Mouse (Mus musculus) lung, postnatal 0 days (tissue): ENCODE data around the gene Fbxo41. TPM values are rescaled to one million over a fixed set of nuclear protein-coding genes. Genes with fewer than 3 reads are reported as not detected.

Experiments used
- ATAC-seq: fragments of 200-750 bp; cut with Nextera tagmentation; 2 replicates; pipeline ENCODE4 v1.8.0; 2017; ENCODE audit warnings: moderate library complexity
- DNase-seq: peaks from one replicate; pipeline ENCODE4 v3.0.0-alpha.2; 2016; ENCODE audit warnings: low spot score
- H3K27ac ChIP-seq: fragments of 300-500 bp; sonication (generic); 2 replicates; pipeline ENCODE4 v1.5.1; 2014; ENCODE audit warnings: antibody characterized with exemption, mild to moderate bottlenecking, low read length, mixed read lengths
- H3K27me3 ChIP-seq: fragments of 300-500 bp; sonication (generic); replicated peaks from 2 replicates; pipeline ENCODE4 v1.6.1; 2014; ENCODE audit warnings: low read length, mixed read lengths; ENCODE audit not compliant: insufficient read depth
- H3K36me3 ChIP-seq: fragments of 300-500 bp; sonication (generic); 2 replicates; pipeline ENCODE4 v1.6.1; 2014; ENCODE audit warnings: low read length, mixed read lengths; ENCODE audit not compliant: insufficient read depth
- H3K4me1 ChIP-seq: fragments of 300-500 bp; sonication (generic); 2 replicates; pipeline ENCODE4 v1.6.1; 2014; ENCODE audit warnings: antibody characterized with exemption, low read depth, low read length, mixed read lengths; ENCODE audit not compliant: insufficient read depth
- H3K4me2 ChIP-seq: fragments of 300-500 bp; sonication (generic); replicated peaks from 2 replicates; pipeline ENCODE4 v1.6.1; 2014; ENCODE audit warnings: low read depth, mild to moderate bottlenecking, low read length, moderate library complexity, mixed read lengths
- H3K4me3 ChIP-seq: fragments of 300-500 bp; sonication (generic); 2 replicates; pipeline ENCODE4 v1.5.1; 2014; ENCODE audit warnings: low read depth, low read length
- H3K9ac ChIP-seq: fragments of 300-500 bp; sonication (generic); replicated peaks from 2 replicates; pipeline ENCODE4 v1.6.1; 2014; ENCODE audit warnings: low read depth, mild to moderate bottlenecking
- H3K9me3 ChIP-seq: fragments of 300-500 bp; sonication (generic); 2 replicates; pipeline ENCODE4 v1.6.1; 2016; ENCODE audit warnings: low read length, mixed read lengths
- CTCF ChIP-seq: IDR thresholded peaks from 2 replicates; pipeline ENCODE4 v1.5.1; 2016; ENCODE audit warnings: antibody characterized with exemption, mild to moderate bottlenecking
- EP300 ChIP-seq: IDR thresholded peaks from 2 replicates; pipeline ENCODE4 v1.6.1; 2016; ENCODE audit warnings: antibody characterized with exemption, mild to moderate bottlenecking, control low read depth
- WGBS: fragments of 180-500 bp; shearing (Covaris S2); extraction: QIAGEN DNeasy Blood & Tissue Kit; methylation state at CpG from one replicate; pipeline ENCODE4 v1.1.7; 2014; 5-methylcytosine and 5-hydroxymethylcytosine counted together
- polyA plus RNA-seq: library from polyadenylated mRNA; unstranded; fragments of >200 nt; fragmentation: Nextera tagmentation; extraction: Ambion mirVana; gene quantifications from 2 replicates; pipeline ENCODE4 v1.2.1, GENCODE M21; 2015

The Fbxo41 gene
- polyA plus RNA-seq, 1 experiment from 2014 or later: not detected

DNA sequence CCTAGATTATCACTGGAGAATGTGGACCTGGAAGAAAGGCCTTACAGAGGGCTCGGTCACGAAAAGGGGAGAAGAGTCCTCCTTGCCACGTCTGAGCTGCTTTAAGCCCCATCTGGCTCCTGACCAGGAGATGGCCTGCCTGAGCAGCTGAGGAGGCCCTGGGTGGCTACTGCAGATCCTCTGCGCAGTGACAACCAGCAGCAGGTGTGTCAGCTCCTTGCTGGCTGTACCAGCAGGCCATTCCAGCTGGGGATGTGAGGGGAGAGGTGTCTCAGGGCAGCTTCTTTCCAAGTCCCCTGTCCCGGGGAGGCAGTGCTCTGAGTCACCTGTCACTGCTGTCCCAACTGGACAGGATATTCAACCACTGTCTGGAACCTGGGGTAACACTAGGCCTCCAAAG lies 30.3 kb downstream of the Fbxo41 start:
- DNase-seq (no peak), ATAC-seq (no peak)
- H3K36me3 ChIP-seq: peaks cover 13% of the 10 kb centered on the region; the same call in 1 of the 2 replicates
- H3K27ac ChIP-seq: no peak overlapping the region
- no peak overlapping the region for H3K4me3 ChIP-seq
- TF ChIP-seq CTCF (no peak), EP300 (no peak)
- no peaks in the 10 kb centered on the region for H3K4me1 ChIP-seq
- WGBS: 64% methylated on average over 5 of the region's 5 CpGs
- H3K27me3 ChIP-seq: no peaks in the 10 kb centered on the region
- no peak overlapping the region for H3K9ac ChIP-seq
- H3K9me3 ChIP-seq: no peaks in the 10 kb centered on the region
- no peak overlapping the region for H3K4me2 ChIP-seq

GRCm38 (mm10) chr6:85471962-85472361 lies 30.8 kb downstream of the Fbxo41 start:
- no peak for ATAC-seq
- no peak overlapping the region for H3K9ac ChIP-seq
- no peaks in the 10 kb centered on the region for H3K27me3 ChIP-seq
- no peaks in the 10 kb centered on the region for H3K4me1 ChIP-seq
- 58% methylated on average over 8 of the region's 8 CpGs for WGBS
- peaks cover 18% of the 10 kb centered on the region; the same call in 1 of the 2 replicates for H3K36me3 ChIP-seq
- H3K4me3 ChIP-seq: no peak overlapping the region
- H3K4me2 ChIP-seq: no peak overlapping the region
- no peaks in the 10 kb centered on the region for H3K9me3 ChIP-seq
- DNase-seq: no peak
- TF ChIP-seq CTCF: no peak
- no peak for TF ChIP-seq EP300
- H3K27ac ChIP-seq: no peak overlapping the region

DNA sequence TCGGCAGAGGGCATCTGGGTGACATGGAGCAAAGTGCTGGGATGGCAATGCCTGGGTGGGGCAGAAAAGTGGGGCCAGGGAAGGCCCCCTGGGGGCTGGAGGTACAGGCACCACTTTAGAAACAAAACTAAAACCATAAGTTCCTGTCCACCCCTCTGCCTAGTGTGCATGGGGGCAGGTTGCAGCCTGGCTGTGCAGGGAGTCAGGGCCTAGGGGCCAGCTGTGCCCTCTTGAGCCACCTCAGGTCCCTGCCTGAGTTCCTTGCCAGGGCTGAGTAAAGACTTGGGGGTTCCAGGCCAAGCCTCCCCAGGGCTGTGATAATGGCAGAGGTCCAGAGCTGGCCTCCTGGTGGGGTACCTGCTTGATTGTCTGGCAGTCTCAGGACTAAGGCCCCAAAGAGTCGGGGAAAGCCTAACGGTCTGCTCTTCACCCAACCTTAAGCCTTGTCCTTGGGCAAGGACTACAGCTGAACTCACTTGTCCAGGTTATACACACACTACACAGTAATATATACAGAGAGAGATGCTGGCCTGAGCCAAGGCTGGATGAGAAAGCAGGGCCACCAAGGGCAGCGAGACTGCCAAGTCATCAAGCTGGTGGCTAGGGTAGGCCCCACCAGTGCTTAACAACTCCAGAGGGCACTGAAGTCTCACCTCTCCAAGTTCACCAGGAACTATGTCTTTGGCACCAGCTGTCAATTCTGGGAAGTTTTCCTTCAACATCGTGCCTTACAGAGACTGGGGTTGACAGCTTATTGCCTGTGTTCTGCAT lies 32.9 kb downstream of the Fbxo41 start:
- Histone ChIP-seq H3K27ac (no peak overlapping the region), H3K4me1 (no peaks in the 10 kb centered on the region), H3K9ac (no peak overlapping the region), H3K9me3 (no peaks in the 10 kb centered on the region), H3K4me2 (no peak overlapping the region), H3K36me3 (peaks cover 38% of the 10 kb centered on the region), H3K4me3 (no peak overlapping the region), H3K27me3 (no peaks in the 10 kb centered on the region)
- no peak for TF ChIP-seq EP300
- no peak for TF ChIP-seq CTCF
- no peak for DNase-seq
- WGBS: 67% methylated on average over 5 of the region's 5 CpGs
- no peak for ATAC-seq

- no peak overlapping the region for H3K9ac ChIP-seq
- H3K9me3 ChIP-seq: no peaks in the 10 kb centered on the region
- ATAC-seq (no peak), DNase-seq (no peak)
- H3K4me3 ChIP-seq: no peak overlapping the region
- H3K27ac ChIP-seq: no peak overlapping the region
- peaks cover 70% of the 10 kb centered on the region for H3K36me3 ChIP-seq
- H3K4me1 ChIP-seq: no peaks in the 10 kb centered on the region
- H3K4me2 ChIP-seq: no peak overlapping the region
- H3K27me3 ChIP-seq: no peaks in the 10 kb centered on the region
- TF ChIP-seq EP300 (no peak), CTCF (peak; percentile 53)
Measured at GRCm38 (mm10) chr6:85465381-85465780, 37.4 kb downstream of the Fbxo41 start.

GRCm38 (mm10) chr6:85459621-85460020 lies 43.2 kb downstream of the Fbxo41 start:
- H3K4me2 ChIP-seq: no peak overlapping the region
- no peak overlapping the region for H3K9ac ChIP-seq
- no peaks in the 10 kb centered on the region for H3K27me3 ChIP-seq
- no peak for DNase-seq
- no peaks in the 10 kb centered on the region for H3K9me3 ChIP-seq
- H3K4me1 ChIP-seq: no peaks in the 10 kb centered on the region
- H3K4me3 ChIP-seq: no peak overlapping the region
- TF ChIP-seq CTCF (no peak), EP300 (no peak)
- WGBS: 78% methylated on average over 2 of the region's 2 CpGs
- no peak for ATAC-seq
- H3K27ac ChIP-seq: no peak overlapping the region
- H3K36me3 ChIP-seq: peaks cover 34% of the 10 kb centered on the region

GRCm38 (mm10) chr6:85452816-85453215 lies 50.0 kb downstream of the Fbxo41 start:
- Histone ChIP-seq H3K27ac (peak overlapping the region; percentile 97; the same call in 1 of the 2 replicates), H3K4me1 (peaks cover 16% of the 10 kb centered on the region; the same call in 1 of the 2 replicates), H3K27me3 (no peaks in the 10 kb centered on the region), H3K9ac (peak overlapping the region; percentile 79), H3K4me3 (peak overlapping the region; percentile 79), H3K4me2 (peak overlapping the region; percentile 98), H3K36me3 (no peaks in the 10 kb centered on the region), H3K9me3 (no peaks in the 10 kb centered on the region)
- ATAC-seq (no peak), DNase-seq (no peak)
- WGBS: 3% methylated on average over 7 of the region's 7 CpGs
- TF ChIP-seq EP300 (no peak), CTCF (0 out of 2 replicates have a peak, but pooled peaks have one; percentile 9)
